16 mouse cellular contexts compared by ENCODE assay signal in genomic region chr1:162412787-162413429, GRCm38 (mm10).
A peak's percentile ranks its signal among the peaks of the same experiment; 100 is the strongest.
DNase-seq lines count a peak whose midpoint lies in the region; ATAC-seq and TF ChIP-seq lines count a peak whose summit lies in the region.
"Had no signal": no experiment of that assay in that cellular context is flagged by ENCODE, and none has a peak within 500 bp of the region (broad histone marks: within the 10 kb centered on the region; RNA-seq: fewer than 3 reads in every experiment).

No protein-coding gene starts in this region.

- no peaks in the 10 kb centered on the region for H3K9me3 ChIP-seq in forebrain, embryonic 14.5 days (replicated peaks; ENCODE audit: control insufficient read depth, low read length)
- no peaks in the 10 kb centered on the region for H3K9me3 ChIP-seq in forebrain, embryonic 16.5 days (ENCODE audit: control insufficient read depth, low read length)
- H3K9me3 ChIP-seq in neural tube, embryonic 12.5 days: no peaks in the 10 kb centered on the region
- H3K9me3 ChIP-seq in hindbrain, embryonic 16.5 days (ENCODE audit: control insufficient read depth, low read length): no peaks in the 10 kb centered on the region
- H3K9me3 ChIP-seq: embryonic facial prominence, embryonic 15.5 days; forebrain, embryonic 10.5 days; heart, embryonic 15.5 days; limb, embryonic 15.5 days had no signal

- H3K27ac ChIP-seq in forebrain, embryonic 14.5 days (ENCODE audit: low read depth, low read length): no peak overlapping the region
- H3K27ac ChIP-seq in forebrain, embryonic 16.5 days (ENCODE audit: low read length): no peak overlapping the region
- H3K27ac ChIP-seq in neural tube, embryonic 12.5 days: peak overlapping the region; percentile 43; the same call in 1 of the 2 replicates
- H3K27ac ChIP-seq in hindbrain, embryonic 16.5 days (ENCODE audit: low read depth, low read length): 0 out of 2 replicates have a peak overlapping the region, but pooled peaks have one; percentile 34
- no peak overlapping the region for H3K27ac ChIP-seq in thymus, adult 2 months (ENCODE audit: control insufficient read depth, insufficient read depth, low read length)
- H3K27ac ChIP-seq: embryonic facial prominence, embryonic 15.5 days; forebrain, embryonic 10.5 days; heart, embryonic 15.5 days; limb, embryonic 15.5 days had no signal

- H3K4me2 ChIP-seq in forebrain, embryonic 14.5 days (ENCODE audit: low read length): no peak overlapping the region
- no peak overlapping the region for H3K4me2 ChIP-seq in forebrain, embryonic 16.5 days (ENCODE audit: low read length)
- 0 out of 2 replicates have a peak overlapping the region, but pooled peaks have one; percentile 16 for H3K4me2 ChIP-seq in neural tube, embryonic 12.5 days (replicated peaks)
- no peak overlapping the region for H3K4me2 ChIP-seq in hindbrain, embryonic 16.5 days (ENCODE audit: low read length)
- H3K4me2 ChIP-seq: embryonic facial prominence, embryonic 15.5 days; heart, embryonic 15.5 days; limb, embryonic 15.5 days had no signal

- peak; percentile 22; the same call in 1 of the 2 replicates for ATAC-seq in forebrain, embryonic 14.5 days
- no peak for ATAC-seq in forebrain, embryonic 16.5 days
- peak; percentile 55; the same call in 1 of the 2 replicates for ATAC-seq in neural tube, embryonic 12.5 days (ENCODE audit: low FRiP score, low read depth)
- ATAC-seq in hindbrain, embryonic 16.5 days: peak; percentile 55; the same call in 1 of the 2 replicates
- ATAC-seq: liver, postnatal 0 days had no signal

- WGBS in forebrain, embryonic 14.5 days: 47% methylated on average over 7 of the region's 7 CpGs
- 49% methylated on average over 7 of the region's 7 CpGs for WGBS in forebrain, embryonic 16.5 days
- WGBS in neural tube, embryonic 12.5 days: 64% methylated on average over 7 of the region's 7 CpGs
- WGBS in hindbrain, embryonic 16.5 days: 26% methylated on average over 7 of the region's 7 CpGs
- 95% methylated on average over 7 of the region's 7 CpGs for WGBS in thymus, adult 2 months

- no peak overlapping the region for H3K4me3 ChIP-seq in forebrain, embryonic 14.5 days (ENCODE audit: low read depth, low read length)
- H3K4me3 ChIP-seq in forebrain, embryonic 16.5 days (replicated peaks; ENCODE audit: low read length): no peak overlapping the region
- H3K4me3 ChIP-seq in neural tube, embryonic 12.5 days: no peak overlapping the region
- no peak overlapping the region for H3K4me3 ChIP-seq in hindbrain, embryonic 16.5 days (ENCODE audit: low read length)
- H3K4me3 ChIP-seq in thymus, adult 2 months (ENCODE audit: control insufficient read depth, insufficient read depth, low read length): no peak overlapping the region
- H3K4me3 ChIP-seq: embryonic facial prominence, embryonic 15.5 days; forebrain, embryonic 10.5 days; heart, embryonic 15.5 days; limb, embryonic 15.5 days had no signal

- H3K27me3 ChIP-seq in forebrain, embryonic 14.5 days (replicated peaks; ENCODE audit: control insufficient read depth, insufficient read depth, low read length): no peaks in the 10 kb centered on the region
- H3K27me3 ChIP-seq in forebrain, embryonic 16.5 days (replicated peaks; ENCODE audit: control insufficient read depth, insufficient read depth, low read length): no peaks in the 10 kb centered on the region
- H3K27me3 ChIP-seq in neural tube, embryonic 12.5 days (replicated peaks): no peaks in the 10 kb centered on the region
- H3K27me3 ChIP-seq in hindbrain, embryonic 16.5 days (replicated peaks; ENCODE audit: control insufficient read depth, insufficient read depth, low read length): no peaks in the 10 kb centered on the region
- no peaks in the 10 kb centered on the region for H3K27me3 ChIP-seq in thymus, adult 2 months (ENCODE audit: control insufficient read depth, insufficient read depth, low read length)
- H3K27me3 ChIP-seq: embryonic facial prominence, embryonic 15.5 days; heart, embryonic 15.5 days; limb, embryonic 15.5 days had no signal

- DNase-seq in forebrain, embryonic 14.5 days (ENCODE audit: low spot score): peak; percentile 63
- DNase-seq in neural tube, embryonic 10.5 days (ENCODE audit: extremely low spot score, low spot score): no peak
- no peak for DNase-seq in thymus, adult 2 months
- DNase-seq in frontal cortex, postnatal 25 days (ENCODE audit: low spot score in 2 of 2): no peak
- DNase-seq: kidney, adult 18-20 months; kidney, postnatal 25 days; liver, postnatal 0 days; lung, postnatal 14 days; right cerebral cortex, postnatal 14 days had no signal

- no peak overlapping the region for H3K9ac ChIP-seq in forebrain, embryonic 14.5 days (ENCODE audit: low read length)
- no peak overlapping the region for H3K9ac ChIP-seq in forebrain, embryonic 16.5 days (replicated peaks; ENCODE audit: low read depth, low read length)
- H3K9ac ChIP-seq in neural tube, embryonic 12.5 days: no peak overlapping the region
- H3K9ac ChIP-seq in hindbrain, embryonic 16.5 days (ENCODE audit: low read depth, low read length): no peak overlapping the region
- H3K9ac ChIP-seq: embryonic facial prominence, embryonic 15.5 days; heart, embryonic 15.5 days; limb, embryonic 15.5 days; liver, postnatal 0 days had no signal

- TF ChIP-seq POLR2A in thymus, adult 2 months (IDR thresholded peaks at IDR 0.05; ENCODE audit: control insufficient read depth, extremely low read depth, insufficient read depth, low read length, poor library complexity): no peak

- TF ChIP-seq CTCF in thymus, adult 2 months (IDR thresholded peaks at IDR 0.05; ENCODE audit: borderline replicate concordance, control insufficient read depth, extremely low read depth, insufficient read depth, low read length, poor library complexity): no peak

- no peaks in the 10 kb centered on the region for H3K36me3 ChIP-seq in forebrain, embryonic 14.5 days (ENCODE audit: control insufficient read depth, insufficient read depth, low read length)
- no peaks in the 10 kb centered on the region for H3K36me3 ChIP-seq in forebrain, embryonic 16.5 days (ENCODE audit: control insufficient read depth, insufficient read depth)
- no peaks in the 10 kb centered on the region for H3K36me3 ChIP-seq in neural tube, embryonic 12.5 days
- H3K36me3 ChIP-seq in hindbrain, embryonic 16.5 days (ENCODE audit: control insufficient read depth, insufficient read depth, low read length): no peaks in the 10 kb centered on the region
- no peaks in the 10 kb centered on the region for H3K36me3 ChIP-seq in thymus, adult 2 months (ENCODE audit: control insufficient read depth, insufficient read depth, low read length)
- H3K36me3 ChIP-seq: embryonic facial prominence, embryonic 15.5 days; forebrain, embryonic 10.5 days; heart, embryonic 15.5 days; limb, embryonic 15.5 days had no signal

- H3K4me1 ChIP-seq in forebrain, embryonic 14.5 days (ENCODE audit: control insufficient read depth, insufficient read depth, low read length): peaks cover 9% of the 10 kb centered on the region; the same call in 1 of the 2 replicates
- H3K4me1 ChIP-seq in forebrain, embryonic 16.5 days (replicated peaks; ENCODE audit: control insufficient read depth, insufficient read depth, low read length): peaks cover 16% of the 10 kb centered on the region
- no peaks in the 10 kb centered on the region for H3K4me1 ChIP-seq in neural tube, embryonic 12.5 days
- H3K4me1 ChIP-seq in hindbrain, embryonic 16.5 days (ENCODE audit: control insufficient read depth, insufficient read depth, low read depth, low read length): peaks cover 8% of the 10 kb centered on the region; the same call in 1 of the 2 replicates
- H3K4me1 ChIP-seq in thymus, adult 2 months (replicated peaks; ENCODE audit: control insufficient read depth, insufficient read depth, low read length): no peaks in the 10 kb centered on the region
- H3K4me1 ChIP-seq: embryonic facial prominence, embryonic 15.5 days; heart, embryonic 15.5 days; limb, embryonic 15.5 days had no signal

Comparison
In these comparisons a context has a peak if more than half of its experiments do, and no peak if none do; other contexts are left out.
1. H3K27ac ChIP-seq: peak in neural tube, embryonic 12.5 days (single experiment) and hindbrain, embryonic 16.5 days (single experiment); none in forebrain, embryonic 14.5 days (single experiment), forebrain, embryonic 16.5 days (single experiment) and thymus, adult 2 months (single experiment).